Mouse (Mus musculus): ENCODE measurements at regions not wholly inside any gene's neighbourhood (a gene's known extent, or its start where the extent isn't known, plus 50 kb on each side); places are given as distances from the start of the nearest gene placed in this dataset.

DNA sequence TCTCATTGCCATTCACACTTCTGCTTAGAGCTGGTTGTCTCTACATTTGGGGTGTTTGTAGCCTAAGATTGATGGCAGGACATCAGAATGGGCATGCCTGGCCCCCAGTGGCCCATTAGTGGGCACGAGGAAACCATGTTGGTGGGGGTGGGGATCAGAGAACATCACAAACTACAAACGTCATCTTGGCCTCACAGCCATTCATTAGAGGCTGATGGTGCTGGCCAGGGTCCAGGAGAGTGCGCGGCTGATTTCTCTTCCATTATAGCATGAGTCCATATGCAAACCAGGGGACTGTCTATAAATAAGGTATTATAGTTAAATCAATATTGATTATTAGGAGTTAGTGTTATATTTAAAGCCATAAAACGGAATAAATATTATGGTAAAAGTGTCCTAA lies 67.9 kb downstream of the 3100002H09Rik start:
- no peak for DNase-seq (ENCODE audit: low spot score in 2 of 2)

DNA sequence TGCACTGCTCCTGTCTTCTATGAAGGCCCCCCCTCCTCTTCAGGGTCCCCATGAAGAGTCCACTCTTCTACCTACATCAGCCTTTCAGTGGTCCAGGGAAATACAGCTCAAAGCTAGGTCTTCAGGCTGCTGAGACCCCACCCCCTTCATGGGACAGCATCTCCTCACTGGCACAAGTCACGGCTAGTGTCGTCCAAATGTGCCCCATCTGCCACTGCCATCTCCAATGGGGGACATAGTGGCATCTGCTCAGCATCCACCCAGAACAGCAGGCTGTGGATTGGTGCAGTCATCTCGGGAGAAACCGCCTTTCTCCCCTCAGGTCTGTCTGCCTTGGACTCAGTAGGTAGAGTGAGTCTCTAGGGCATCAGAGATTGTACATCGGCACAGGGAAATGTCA lies 72.1 kb downstream of the 3100002H09Rik start:
- no peak for DNase-seq (ENCODE audit: low spot score in 2 of 2)

DNA sequence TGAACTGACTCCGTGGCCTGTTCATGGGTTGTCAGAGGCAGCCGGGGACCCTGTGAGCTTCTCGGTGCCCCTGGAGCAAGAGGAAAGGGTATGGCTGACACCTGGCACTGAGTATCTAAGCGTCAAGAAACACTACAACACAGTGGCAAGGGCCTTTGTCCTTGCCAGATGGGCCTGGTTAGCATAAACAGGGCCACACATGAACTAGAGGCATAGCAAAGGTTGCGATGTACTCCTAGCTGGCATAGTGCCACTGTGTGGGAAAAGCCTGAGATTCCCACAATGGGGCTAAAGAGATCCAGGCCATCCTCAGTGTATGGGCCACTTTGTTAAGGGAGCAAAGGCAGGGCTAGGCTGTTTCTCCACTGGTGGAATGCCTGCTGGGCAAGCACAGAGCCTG lies 72.9 kb downstream of the 3100002H09Rik start:
- DNase-seq (ENCODE audit: low spot score in 2 of 2): no peak

DNA sequence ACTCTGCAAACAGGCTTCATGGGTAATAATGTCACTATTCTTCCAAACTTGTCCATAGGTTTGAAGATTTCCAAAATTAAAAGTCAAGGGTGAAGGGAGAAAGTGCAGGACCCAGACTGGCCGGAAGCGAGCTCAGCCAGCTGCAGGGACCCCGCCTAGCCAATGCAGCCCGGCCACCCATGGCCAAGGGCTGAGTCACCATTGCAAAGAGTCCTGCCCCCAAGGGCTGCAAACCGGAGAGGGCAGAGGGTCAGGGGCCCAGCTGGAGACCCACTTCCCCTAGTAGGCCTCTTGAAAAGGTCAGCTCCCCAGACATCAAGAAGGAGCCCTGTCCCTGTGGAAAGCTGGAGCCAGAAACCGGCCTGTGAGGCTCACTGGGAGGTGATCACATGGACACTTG lies 77.0 kb downstream of the 3100002H09Rik start:
- no peak for DNase-seq (ENCODE audit: low spot score in 2 of 2)

DNA sequence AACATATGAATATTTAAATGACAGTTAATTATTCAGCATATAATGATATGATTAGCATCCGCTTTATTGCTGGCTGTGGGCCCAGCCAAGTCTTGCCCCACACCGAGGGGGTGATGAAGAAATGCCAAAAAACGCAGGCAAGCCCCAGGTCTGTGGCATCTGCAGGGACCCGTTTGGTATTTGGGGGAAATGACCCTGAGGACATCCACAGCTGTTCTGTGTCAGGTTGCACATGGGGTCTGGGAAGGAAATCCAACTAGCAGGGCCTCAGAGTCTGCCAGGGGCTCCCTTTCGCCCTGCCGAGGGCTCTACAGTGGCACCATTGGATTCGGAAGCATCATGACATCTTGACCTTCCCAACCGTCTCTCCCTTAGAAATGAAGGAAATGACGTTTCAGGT lies 80.0 kb downstream of the 3100002H09Rik start:
- no peak for DNase-seq (ENCODE audit: low spot score in 2 of 2)

DNA sequence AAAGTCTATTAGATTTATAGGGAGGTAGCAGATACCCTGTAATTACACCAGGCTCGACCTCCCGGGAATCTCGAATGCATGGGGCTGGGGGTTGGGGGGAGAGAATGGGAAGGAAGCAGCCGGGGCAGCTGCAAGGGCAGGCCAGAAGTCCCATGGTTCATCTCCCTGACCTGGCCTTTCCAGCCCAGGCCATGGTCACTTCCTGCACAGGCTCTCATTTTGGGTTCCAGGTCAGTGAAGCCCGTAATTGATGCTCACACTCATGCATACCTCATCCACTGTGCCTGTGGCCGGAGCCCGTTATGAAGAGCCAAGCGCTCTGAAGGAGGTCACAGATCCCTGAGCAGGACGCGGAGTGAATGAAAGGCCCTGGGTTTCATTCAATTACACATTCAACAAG lies 83.8 kb downstream of the 3100002H09Rik start:
- DNase-seq (ENCODE audit: low spot score in 2 of 2): no peak

DNA sequence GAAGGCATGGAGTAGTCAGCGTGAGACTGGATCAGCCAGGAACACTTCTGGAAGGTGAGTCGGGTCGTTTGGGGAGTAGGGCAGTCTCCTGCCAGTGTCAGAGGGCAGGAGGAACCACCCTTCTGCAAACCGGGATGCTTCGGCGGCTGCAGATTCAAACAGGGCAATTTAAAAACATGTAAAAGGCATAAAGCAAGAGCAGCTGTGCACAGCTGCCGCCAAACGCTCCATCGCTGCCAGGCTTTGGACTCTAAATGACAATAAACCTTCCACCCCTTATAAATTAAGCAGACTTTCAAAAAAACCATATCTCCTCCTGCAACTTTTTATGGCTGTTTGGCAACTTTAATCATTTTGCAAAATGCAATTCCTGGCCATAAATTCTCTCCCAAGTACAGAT lies 84.2 kb downstream of the 3100002H09Rik start:
- no peak for DNase-seq (ENCODE audit: low spot score in 2 of 2)

DNA sequence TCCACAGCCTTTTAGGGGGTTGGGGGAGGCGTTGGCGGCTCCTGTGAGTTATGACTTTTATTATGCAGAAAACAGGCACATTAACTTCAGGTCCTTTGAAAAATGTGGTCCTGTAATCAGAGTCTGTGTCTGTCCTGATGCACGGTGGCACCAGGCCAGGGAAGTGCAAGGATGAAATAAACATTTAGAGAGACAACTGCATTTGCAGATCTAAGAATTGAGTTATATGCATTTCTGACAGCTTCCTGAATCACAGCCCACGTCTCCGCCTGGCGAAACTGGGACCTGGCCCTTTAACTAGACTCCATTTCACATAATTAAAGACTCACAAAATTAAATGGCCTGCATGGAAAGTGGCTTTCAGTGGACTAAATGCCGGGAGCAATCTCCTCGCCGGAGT lies 90.3 kb downstream of the 3100002H09Rik start:
- no peak for DNase-seq (ENCODE audit: low spot score in 2 of 2)

DNA sequence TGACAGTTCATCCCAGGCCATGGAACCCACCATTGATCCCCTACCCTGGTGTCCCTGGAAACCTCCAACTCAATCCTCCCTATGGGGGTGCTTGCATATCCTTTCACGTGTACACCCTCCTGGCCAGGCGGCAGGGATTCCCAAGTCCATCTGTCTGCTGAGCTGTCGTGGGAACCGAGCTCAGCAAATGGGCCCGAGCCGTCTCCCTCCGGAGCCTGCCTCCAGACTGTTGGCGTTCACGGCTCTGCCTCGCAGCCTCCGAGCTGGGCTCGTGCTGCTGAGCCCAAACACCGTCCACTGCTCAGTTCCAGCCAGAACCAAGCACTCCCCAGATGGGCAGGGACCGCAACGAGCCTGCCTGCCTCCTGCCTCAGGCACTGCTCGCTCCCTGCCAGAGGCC lies 98.8 kb downstream of the 3100002H09Rik start:
- no peak for DNase-seq (ENCODE audit: low spot score in 2 of 2)

DNA sequence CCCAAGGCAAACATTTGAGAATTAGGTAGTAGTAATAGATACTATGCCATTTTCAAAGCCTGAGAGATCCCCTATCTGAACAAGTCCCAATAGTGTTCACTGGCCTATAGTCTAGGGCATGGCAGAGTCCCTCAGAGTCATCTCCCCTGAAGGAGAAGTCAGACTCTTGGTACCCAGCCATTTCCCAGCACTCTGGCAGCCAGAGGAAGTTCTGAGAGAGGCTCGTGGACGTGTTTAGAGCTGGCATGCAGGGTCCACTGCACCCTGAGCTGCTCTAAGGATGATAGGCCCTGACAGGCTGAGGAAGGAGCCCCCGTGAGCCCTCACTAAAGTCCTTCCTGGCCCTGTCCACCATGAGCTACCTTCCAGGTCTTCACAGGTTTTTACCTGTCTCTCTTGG lies 99.8 kb downstream of the 3100002H09Rik start:
- no peak for DNase-seq (ENCODE audit: low spot score in 2 of 2)

DNA sequence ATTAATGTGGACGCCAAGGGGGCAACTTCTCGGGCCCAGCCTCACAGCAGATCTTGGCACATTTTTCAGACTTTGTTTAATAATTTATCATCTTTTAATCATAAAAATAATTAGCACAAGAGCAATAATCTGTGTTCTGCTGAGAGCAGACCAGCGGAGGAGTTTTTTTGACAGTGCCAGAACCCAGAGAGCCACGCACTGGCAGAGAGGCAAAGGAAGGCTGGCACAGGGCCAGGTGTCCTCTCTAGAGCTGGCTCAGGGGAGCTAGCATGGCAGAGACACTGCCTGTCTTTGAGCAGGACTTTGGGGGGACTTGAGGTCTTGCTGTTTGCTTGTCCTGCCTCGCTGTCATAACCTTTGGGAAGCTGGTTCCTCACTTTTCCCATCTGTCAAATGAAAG lies 100.9 kb downstream of the 3100002H09Rik start:
- DNase-seq (ENCODE audit: low spot score in 2 of 2): peak in 1 of 2 experiments; percentile 22

DNA sequence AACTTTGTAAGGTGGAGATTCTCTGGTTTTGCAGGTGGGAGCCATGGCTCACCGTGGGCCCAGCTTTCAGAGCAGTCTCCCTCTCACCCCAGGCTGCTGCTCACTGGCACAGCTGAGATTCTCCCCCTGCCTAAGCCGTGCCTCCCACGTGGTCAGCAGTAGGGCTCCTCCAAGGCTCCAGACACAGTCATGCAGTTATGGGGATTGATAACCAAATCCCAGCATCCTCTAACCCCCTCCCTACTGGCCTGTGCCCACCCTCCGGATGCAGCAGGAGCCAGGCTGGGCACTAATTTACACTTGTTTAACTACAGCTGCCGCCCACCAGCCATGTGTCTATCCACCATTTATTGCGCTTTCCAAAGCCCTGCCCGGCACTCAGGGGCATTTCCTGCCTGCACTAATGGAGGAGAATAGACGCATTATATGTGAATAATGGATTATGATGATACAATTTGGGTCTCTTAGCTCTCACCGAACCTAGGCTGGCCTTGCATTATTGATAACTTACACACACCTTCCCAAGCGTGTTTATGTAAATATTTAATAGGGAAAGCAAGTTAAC lies 104.4 kb downstream of the 3100002H09Rik start:
- DNase-seq (ENCODE audit: low spot score in 2 of 2): no peak

DNA sequence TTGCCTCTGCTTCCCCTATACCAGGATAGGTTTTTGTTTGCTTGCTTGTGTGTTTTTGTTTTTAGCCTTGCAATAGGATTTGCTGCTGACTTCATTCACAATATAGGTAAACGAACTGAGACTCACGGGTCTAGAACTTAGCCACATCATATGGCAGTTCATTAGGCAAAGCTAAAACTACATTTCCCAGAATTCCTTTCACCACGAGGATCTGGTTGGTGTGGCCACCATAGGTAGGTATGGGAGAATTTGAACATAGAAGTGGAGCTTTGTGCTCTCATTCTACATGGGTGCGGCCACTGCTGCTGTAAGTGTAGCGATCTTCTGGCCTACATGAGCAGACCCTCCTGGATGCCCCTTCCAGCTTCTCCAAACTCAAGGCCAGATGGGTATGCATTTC lies 108.8 kb downstream of the 3100002H09Rik start:
- no peak for DNase-seq (ENCODE audit: low spot score in 2 of 2)

DNA sequence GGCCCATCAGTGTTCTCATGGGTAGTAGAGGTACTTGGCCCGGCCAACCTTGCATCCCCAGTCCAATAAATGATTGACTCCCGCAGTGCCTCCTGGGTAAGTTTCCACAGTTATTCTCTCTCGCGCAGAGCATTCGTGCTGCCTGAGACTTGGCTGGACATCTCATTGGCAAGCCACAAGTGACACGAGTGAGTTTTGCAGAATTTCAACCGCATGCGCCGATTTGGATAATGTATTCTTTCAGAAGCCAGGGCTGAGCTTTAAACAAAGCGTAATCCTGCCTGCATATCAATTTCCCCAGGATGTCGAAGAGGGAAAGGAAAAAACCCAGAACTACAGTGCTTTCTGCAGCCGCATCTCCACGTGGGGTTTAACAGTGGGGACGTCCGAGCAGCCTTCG lies 112.6 kb downstream of the 3100002H09Rik start:
- DNase-seq (ENCODE audit: low spot score in 2 of 2): no peak

DNA sequence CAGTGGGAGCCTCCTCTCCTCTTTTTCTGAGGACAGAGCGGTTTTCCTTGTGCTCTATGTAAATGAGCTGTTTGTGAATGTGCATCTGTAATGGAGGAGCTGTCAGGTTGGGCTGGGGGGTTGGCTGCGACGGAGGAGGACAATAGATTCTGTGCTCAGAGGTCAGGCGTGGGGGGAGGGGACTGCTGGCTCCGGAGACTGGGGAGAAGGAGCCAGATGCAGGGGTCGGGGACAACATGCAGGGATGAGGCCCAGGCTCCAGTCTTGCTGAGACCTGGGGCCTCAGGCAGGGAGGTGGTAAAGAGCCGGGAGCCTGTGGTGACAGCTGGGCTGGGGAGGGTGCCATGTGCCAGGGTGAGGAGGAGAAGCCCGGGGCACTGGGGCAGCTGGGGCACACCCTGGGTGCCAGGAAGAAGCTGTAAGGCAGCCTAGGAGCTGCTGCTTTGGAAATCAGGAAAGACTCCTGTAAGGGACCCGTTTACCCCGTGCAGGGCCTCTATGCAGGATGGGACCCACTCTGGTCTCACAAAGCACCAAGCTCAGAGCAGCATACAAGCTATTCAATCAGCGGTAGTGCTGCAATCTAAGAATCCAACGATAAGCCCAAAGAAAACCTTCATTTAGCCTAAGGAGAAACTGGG lies 124.5 kb downstream of the 3100002H09Rik start:
- no peak for DNase-seq (ENCODE audit: low spot score in 2 of 2)

DNA sequence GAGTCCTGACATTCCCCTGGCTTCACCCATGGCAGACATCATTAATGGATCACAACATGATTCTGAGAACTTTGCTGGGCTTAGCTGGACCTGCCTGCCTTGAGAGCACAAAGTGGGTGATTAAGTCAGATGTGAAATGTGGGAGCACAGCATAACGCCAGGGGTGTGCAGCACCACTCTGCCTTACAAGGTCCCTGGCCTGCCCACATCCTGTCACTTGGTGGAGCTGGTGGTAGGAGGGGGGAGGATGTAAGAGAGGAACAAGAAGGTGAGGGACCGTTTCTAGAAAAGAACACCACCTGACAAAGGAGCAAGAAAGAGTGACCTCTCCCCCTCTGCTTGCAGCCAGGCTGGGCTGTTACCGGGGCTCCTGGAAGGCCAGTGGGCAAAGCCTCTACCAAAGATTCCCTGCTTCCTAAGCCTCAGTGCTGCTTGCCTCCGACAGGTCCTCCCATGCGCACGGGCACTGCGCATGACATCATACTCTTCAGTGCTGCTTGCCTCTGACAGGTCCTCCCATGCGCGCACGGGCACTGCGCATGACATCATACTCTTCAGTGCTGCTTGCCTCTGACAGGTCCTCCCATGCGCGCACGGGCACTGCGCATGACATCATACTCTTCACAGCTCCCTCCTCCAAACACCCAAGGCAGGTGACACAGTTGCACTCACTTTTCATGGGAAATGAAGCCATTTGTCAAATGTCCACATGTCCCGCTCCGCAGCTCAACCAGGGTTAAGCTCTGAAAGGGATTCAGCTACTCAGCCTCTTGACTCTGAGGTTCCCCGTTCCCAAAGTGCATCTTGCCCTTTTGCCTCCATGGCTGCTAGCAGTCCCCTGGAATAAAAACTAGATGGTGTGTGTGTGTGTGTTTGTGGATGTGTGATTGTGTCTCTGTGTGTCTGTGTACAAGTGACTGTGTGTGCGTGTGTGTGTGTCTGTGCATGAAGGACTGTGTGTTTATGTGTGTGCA lies 125.7 kb downstream of the 3100002H09Rik start:
- no peak for DNase-seq (ENCODE audit: low spot score in 2 of 2)

DNA sequence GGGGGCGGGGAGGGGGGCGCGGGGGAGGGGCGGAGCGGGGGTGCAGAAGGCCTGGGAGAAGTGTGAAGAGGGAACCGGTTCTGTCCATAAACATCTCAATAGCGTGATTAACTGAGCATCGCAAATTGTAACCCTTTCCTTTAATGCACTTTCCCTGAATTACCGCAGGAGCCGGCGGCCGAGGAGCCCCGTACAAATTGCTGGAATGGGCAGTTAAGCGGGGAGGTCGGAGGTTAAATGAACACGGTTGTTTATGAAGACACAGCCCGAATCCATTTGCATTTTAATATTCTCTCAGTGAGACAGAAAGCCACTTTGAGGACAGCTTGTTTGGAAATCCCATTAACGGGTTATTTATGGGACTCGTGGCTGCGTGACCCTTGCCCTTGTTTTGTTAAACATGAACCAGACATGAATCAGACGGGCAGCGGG lies 132.7 kb downstream of the 3100002H09Rik start:
- no peak for DNase-seq (ENCODE audit: low spot score in 2 of 2)

DNA sequence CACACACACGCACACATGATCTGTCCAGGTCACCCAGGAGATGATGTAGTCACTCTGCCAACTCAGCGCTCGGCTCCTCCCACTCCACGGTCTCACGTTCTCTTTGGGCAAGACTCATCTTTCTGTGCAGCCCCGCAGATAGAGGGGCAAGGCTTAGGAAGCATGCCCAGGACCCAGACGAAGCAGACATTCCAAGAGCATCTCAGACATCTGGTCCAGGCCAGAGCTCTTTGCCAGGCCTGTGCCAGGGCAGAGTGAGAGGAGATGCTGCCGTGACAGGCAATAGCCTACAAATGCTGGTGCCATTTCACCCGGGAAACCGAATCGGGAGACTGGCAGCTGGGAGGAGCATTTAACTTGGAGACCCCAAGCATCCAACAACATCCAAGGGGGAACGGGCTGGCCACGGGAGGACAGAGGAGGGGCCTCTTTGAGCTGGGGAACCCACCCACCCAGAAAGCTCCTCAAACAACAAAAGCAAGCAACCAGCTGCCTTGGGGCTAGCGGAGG lies 133.2 kb downstream of the 3100002H09Rik start:
- DNase-seq (ENCODE audit: low spot score in 2 of 2): no peak

DNA sequence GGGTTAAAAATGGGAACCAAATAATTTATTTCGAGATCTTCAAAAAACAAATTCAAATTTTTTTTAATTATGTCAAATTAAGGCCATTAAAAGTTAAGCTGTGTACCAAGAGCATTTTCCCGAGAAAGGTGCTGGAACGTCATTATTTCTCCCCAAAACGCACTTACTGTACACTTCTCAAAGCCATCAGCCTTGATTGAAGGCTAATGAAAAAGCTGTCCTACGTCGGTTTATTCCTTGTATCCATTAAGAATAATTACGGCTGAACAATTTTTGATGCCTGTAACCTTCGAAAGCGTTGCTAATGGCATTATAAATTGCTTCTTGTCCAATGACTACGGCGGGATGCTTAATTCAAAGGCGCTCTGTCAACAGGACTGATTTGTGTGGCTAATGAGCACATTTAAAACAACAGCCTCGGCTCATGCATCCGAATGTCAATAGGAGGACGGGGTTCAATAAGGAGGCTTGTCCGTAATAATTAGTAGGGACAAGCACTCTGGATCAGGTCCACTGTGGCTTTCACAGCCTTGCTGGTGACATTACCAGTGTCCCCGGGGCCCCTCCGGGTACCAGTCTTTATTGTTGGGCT lies 145.3 kb downstream of the 3100002H09Rik start:
- DNase-seq (ENCODE audit: low spot score in 2 of 2): no peak

DNA sequence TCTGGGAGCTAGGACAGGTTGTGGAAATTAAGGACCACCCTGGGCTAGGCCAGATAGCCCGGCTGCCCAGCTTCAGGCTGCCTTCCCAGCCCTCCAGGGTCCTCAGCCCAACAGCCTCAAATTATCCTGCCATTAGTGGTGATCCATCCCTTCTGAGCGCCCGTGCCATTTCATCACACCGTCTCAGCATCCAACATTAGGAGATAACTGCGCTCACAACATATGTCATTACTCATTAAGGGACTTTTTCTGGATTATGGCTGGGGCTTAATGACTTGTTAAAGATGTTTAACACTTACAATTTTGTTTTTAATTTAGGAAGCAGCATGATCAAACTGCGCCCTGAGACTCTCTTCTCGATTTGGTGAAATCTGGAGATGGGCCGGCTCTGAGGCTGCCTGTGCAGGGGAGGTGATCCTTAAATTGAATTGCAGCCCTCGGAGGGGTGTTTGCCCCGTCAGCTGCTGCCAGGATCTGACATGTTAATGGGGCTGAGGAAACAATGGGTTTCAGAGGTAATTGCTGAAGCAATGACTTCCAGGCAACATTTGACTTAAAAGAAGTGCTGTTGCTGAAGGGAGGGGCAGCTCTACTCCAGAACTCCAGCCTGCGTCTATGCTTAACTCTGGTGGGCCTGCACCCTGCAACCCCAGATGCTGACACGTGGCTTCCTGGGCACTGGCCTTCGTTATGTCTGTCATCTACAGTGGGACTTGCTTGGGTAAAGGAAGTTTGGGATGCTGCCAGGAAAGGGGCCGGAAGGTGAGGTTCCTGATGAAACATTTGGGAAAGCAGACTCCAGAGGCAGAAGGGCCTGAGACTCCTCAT lies 154.9 kb downstream of the 3100002H09Rik start:
- DNase-seq (ENCODE audit: low spot score in 2 of 2): no peak

DNA sequence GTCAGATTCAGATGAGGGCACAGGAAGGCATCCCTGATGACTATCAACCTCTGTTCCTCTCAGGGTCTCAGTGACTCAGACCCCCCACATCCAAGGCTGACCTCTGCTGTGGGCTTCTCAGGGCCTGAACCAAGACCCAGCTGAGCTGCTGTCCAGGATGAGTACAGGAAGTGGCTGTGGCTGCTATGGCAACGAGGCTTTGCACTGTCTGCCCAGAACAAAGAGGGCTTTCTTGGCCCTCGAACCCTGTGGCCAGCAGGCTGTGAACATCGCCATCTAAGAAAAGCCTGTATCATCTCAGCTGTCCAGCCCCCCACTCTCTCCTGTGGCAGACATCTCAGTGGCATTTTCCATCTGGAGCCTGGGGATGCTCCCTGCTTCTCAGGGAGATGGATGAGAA lies 159.5 kb downstream of the 3100002H09Rik start:
- no peak for DNase-seq (ENCODE audit: low spot score in 2 of 2)

Data from adrenal gland, postnatal 4 days (tissue).